Mouse (Mus musculus) midbrain, embryonic 12.5 days (tissue): ENCODE results near the gene Elmod1. TPM values are rescaled to one million over a fixed set of nuclear protein-coding genes. Genes with fewer than 3 reads are reported as not detected.
"Not testable (repeated sequence)": the region's sequence is repeated elsewhere in the genome, so short reads cannot be mapped to it uniquely, and the experiment has no call there.

Experiments
- ATAC-seq: fragments of 200-750 bp; cut with Nextera tagmentation; 2 replicates; pipeline ENCODE4 v1.8.0; 2017; ENCODE audit warnings: low read depth, moderate TSS enrichment, moderate library complexity; ENCODE audit not compliant: low FRiP score
- H3K27ac ChIP-seq: fragments of 300-500 bp; sonication (generic); replicated peaks from 2 replicates; pipeline ENCODE4 v1.5.1; 2016; ENCODE audit warnings: mild to moderate bottlenecking
- H3K27me3 ChIP-seq: fragments of 300-500 bp; sonication (generic); 2 replicates; pipeline ENCODE4 v1.6.1; 2016; ENCODE audit warnings: mild to moderate bottlenecking
- H3K36me3 ChIP-seq: fragments of 300-500 bp; sonication (generic); 2 replicates; pipeline ENCODE4 v1.6.1; 2016
- H3K4me1 ChIP-seq: fragments of 300-500 bp; sonication (generic); 2 replicates; pipeline ENCODE4 v1.6.1; 2016
- H3K4me2 ChIP-seq: fragments of 300-500 bp; sonication (generic); replicated peaks from 2 replicates; pipeline ENCODE4 v1.6.1; 2016; ENCODE audit warnings: mild to moderate bottlenecking, moderate library complexity
- H3K4me3 ChIP-seq: fragments of 300-500 bp; sonication (generic); 2 replicates; pipeline ENCODE4 v1.5.1; 2016; ENCODE audit warnings: mild to moderate bottlenecking
- H3K9ac ChIP-seq: fragments of 300-500 bp; sonication (generic); replicated peaks from 2 replicates; pipeline ENCODE4 v1.6.1; 2016; ENCODE audit warnings: mild to moderate bottlenecking, moderate library complexity
- H3K9me3 ChIP-seq: fragments of 300-500 bp; sonication (generic); 2 replicates; pipeline ENCODE4 v1.6.1; 2016; ENCODE audit warnings: mild to moderate bottlenecking
- WGBS: fragments of 180-500 bp; shearing (Covaris S2); methylation state at CpG from one replicate; pipeline ENCODE4 v1.1.7; 2016; 5-methylcytosine and 5-hydroxymethylcytosine counted together
- polyA plus RNA-seq: library from polyadenylated mRNA; unstranded; fragments of >200 nt; fragmentation: Nextera tagmentation; extraction: Ambion mirVana; gene quantifications from 2 replicates; pipeline ENCODE4 v1.2.1, GENCODE M21; 2016

Elmod1 gene
- 4.5 and 4.9 TPM in 2 replicates for polyA plus RNA-seq

- H3K4me1 ChIP-seq: peaks cover 10% of the 10 kb centered on the region; the same call in 1 of the 2 replicates
- no peaks in the 10 kb centered on the region for H3K9me3 ChIP-seq
- peak within 1 kb of the TSS; percentile 80 for H3K4me2 ChIP-seq
- H3K27ac ChIP-seq: peak within 1 kb of the TSS; percentile 78
- WGBS: under 1% methylated on average over 36 of the region's 36 CpGs
- H3K9ac ChIP-seq: peak within 1 kb of the TSS; percentile 70
- peak; percentile 93 for ATAC-seq
- H3K36me3 ChIP-seq: no peaks in the 10 kb centered on the region
- H3K27me3 ChIP-seq: peaks cover 20% of the 10 kb centered on the region
- H3K4me3 ChIP-seq: peak within 1 kb of the TSS; percentile 70
These were observed at the start of gene Elmod1 for GRCm38 (mm10) chr9:53975122-53975518. TSS of gene Elmod1 (minus strand) at chr9:53975301.

- H3K4me3 ChIP-seq: no peak overlapping the region
- H3K4me1 ChIP-seq: no peaks in the 10 kb centered on the region
- no peak overlapping the region for H3K4me2 ChIP-seq
- no peak overlapping the region for H3K9ac ChIP-seq
- ATAC-seq: no peak
- no peaks in the 10 kb centered on the region for H3K36me3 ChIP-seq
- no peaks in the 10 kb centered on the region for H3K9me3 ChIP-seq
- H3K27ac ChIP-seq: no peak overlapping the region
- 83% methylated on average over 3 of the region's 3 CpGs for WGBS
- H3K27me3 ChIP-seq: no peaks in the 10 kb centered on the region
These were observed 47.7 kb upstream of the Elmod1 start for GRCm38 (mm10) chr9:54022795-54023194.

DNA sequence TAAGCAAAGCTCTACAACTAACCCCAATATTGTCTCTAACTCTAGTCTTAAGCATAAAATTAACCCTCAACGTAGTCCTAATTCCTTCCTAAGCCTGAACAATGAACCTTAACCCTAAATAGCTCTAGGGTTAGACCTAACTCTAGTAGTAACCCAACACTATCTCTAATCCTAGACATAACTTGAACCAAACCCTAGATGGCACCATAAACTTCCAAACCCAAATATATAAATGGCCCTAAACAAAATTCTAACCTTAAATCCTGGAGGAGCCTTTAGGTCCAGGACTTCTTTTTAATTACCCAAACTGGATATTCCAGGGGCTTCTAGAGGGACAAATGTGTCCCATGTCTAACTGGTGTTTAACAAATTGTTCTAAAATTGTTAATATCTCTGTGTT, 19.4 kb upstream of the Elmod1 start:
- WGBS: 74% methylated on average over 1 of the region's 1 CpGs
- no peaks in the 10 kb centered on the region for H3K27me3 ChIP-seq
- H3K4me2 ChIP-seq: no peak overlapping the region
- no peaks in the 10 kb centered on the region for H3K36me3 ChIP-seq
- H3K9ac ChIP-seq: no peak overlapping the region
- H3K27ac ChIP-seq: no peak overlapping the region
- H3K9me3 ChIP-seq: no peaks in the 10 kb centered on the region
- H3K4me1 ChIP-seq: no peaks in the 10 kb centered on the region
- no peak for ATAC-seq
- no peak overlapping the region for H3K4me3 ChIP-seq

GRCm38 (mm10) chr9:53992567-53992966, 17.5 kb upstream of the Elmod1 start:
- H3K4me2 ChIP-seq, H3K4me1 ChIP-seq, H3K9ac ChIP-seq, H3K4me3 ChIP-seq, H3K9me3 ChIP-seq, ATAC-seq, H3K27me3 ChIP-seq, H3K36me3 ChIP-seq, H3K27ac ChIP-seq: not testable (repeated sequence)

- WGBS: 10% methylated on average over 3 of the region's 3 CpGs
These were observed 15.8 kb upstream of the Elmod1 start for GRCm38 (mm10) chr9:53990921-53991320.

DNA sequence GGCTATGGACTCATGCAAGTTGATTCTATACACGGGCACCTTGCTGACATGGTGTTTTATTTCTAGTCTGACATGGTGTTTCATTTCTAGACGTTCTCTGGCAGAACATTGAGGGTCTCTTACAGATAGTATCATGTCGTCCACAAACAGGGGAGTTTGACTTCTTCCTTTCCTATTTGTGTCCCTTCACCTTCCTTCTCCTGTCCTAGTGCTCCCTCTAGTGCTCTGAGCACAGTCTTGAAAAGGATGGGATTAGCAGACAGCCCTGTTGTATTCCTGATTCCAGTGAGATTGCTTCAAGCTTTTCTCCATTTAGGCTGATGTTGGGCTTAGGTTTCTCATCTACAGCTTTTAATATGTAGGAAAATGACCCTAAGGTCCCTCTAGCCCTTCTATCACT, 11.9 kb upstream of the Elmod1 start:
- Histone ChIP-seq H3K27me3 (0 out of 2 replicates have a peak, but pooled peaks cover 5% of the 10 kb centered on the region), H3K27ac (no peak overlapping the region), H3K9ac (no peak overlapping the region), H3K4me2 (no peak overlapping the region), H3K36me3 (no peaks in the 10 kb centered on the region), H3K9me3 (no peaks in the 10 kb centered on the region), H3K4me1 (no peaks in the 10 kb centered on the region), H3K4me3 (no peak overlapping the region)
- no peak for ATAC-seq
- WGBS: 45% methylated on average over 3 of the region's 3 CpGs

More at GRCm38 (mm10) chr9:53990921-53991320, 15.8 kb upstream of the Elmod1 start:
- no peaks in the 10 kb centered on the region for H3K36me3 ChIP-seq
- ATAC-seq: peak; percentile 54; the same call in 1 of the 2 replicates
- H3K4me2 ChIP-seq: no peak overlapping the region
- H3K27me3 ChIP-seq: 0 out of 2 replicates have a peak, but pooled peaks cover 5% of the 10 kb centered on the region
- H3K4me3 ChIP-seq: no peak overlapping the region
- H3K4me1 ChIP-seq: no peaks in the 10 kb centered on the region
- H3K27ac ChIP-seq: no peak overlapping the region
- H3K9me3 ChIP-seq: no peaks in the 10 kb centered on the region
- H3K9ac ChIP-seq: no peak overlapping the region

- Histone ChIP-seq H3K9ac (no peak overlapping the region), H3K4me1 (no peaks in the 10 kb centered on the region), H3K27ac (no peak overlapping the region), H3K4me3 (no peak overlapping the region), H3K27me3 (0 out of 2 replicates have a peak, but pooled peaks cover 5% of the 10 kb centered on the region), H3K9me3 (no peaks in the 10 kb centered on the region), H3K36me3 (no peaks in the 10 kb centered on the region), H3K4me2 (no peak overlapping the region)
- 31% methylated on average over 9 of the region's 9 CpGs for WGBS
- no peak for ATAC-seq
These were observed 9.8 kb upstream of the Elmod1 start for GRCm38 (mm10) chr9:53984868-53985267.

GRCm38 (mm10) chr9:53974328-53975121, 576 bp downstream of the Elmod1 start:
- under 1% methylated on average over 42 of the region's 42 CpGs for WGBS
- peak overlapping the region; percentile 70 for H3K9ac ChIP-seq
- peak overlapping the region; percentile 70 for H3K4me3 ChIP-seq
- H3K4me1 ChIP-seq: peaks cover 10% of the 10 kb centered on the region; the same call in 1 of the 2 replicates
- no peaks in the 10 kb centered on the region for H3K36me3 ChIP-seq
- peak overlapping the region; percentile 80 for H3K4me2 ChIP-seq
- peak overlapping the region; percentile 78 for H3K27ac ChIP-seq
- no peaks in the 10 kb centered on the region for H3K9me3 ChIP-seq
- ATAC-seq: peak; percentile 59
- peaks cover 20% of the 10 kb centered on the region for H3K27me3 ChIP-seq

- Histone ChIP-seq H3K4me3 (peak overlapping the region; percentile 70), H3K4me2 (peak overlapping the region; percentile 80), H3K27me3 (peaks cover 20% of the 10 kb centered on the region), H3K36me3 (no peaks in the 10 kb centered on the region), H3K9ac (peak overlapping the region; percentile 70; the same call in 1 of the 2 replicates), H3K9me3 (no peaks in the 10 kb centered on the region), H3K27ac (no peak overlapping the region), H3K4me1 (peaks cover 10% of the 10 kb centered on the region; the same call in 1 of the 2 replicates)
- 17% methylated on average over 13 of the region's 13 CpGs for WGBS
- ATAC-seq: no peak
These were observed 1.2 kb downstream of the Elmod1 start for GRCm38 (mm10) chr9:53973929-53974327.

DNA sequence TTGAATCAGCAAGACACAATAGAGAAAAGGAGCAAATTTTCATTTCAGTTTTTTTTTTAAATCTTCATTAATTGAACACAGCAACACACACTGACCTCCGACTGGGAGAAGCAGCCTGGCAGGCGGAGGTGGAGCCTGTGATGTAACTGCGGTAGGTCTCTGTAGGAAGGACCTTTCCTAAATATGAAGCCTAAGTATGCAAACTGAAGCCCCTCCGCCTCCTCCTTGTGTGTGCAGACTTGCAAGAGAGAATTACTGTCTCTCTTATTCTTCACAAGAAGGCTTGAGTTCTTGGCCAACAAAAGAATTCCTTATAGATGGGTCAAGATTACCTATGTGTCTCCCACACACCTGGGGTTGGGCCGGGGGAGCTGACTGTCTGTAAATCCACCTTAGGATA, 1.9 kb downstream of the Elmod1 start:
- WGBS: 71% methylated on average over 5 of the region's 5 CpGs
- ATAC-seq: no peak
- H3K36me3 ChIP-seq: no peaks in the 10 kb centered on the region
- no peak overlapping the region for H3K27ac ChIP-seq
- H3K4me1 ChIP-seq: peaks cover 10% of the 10 kb centered on the region; the same call in 1 of the 2 replicates
- H3K9ac ChIP-seq: no peak overlapping the region
- H3K9me3 ChIP-seq: no peaks in the 10 kb centered on the region
- peak overlapping the region; percentile 80 for H3K4me2 ChIP-seq
- peaks cover 20% of the 10 kb centered on the region for H3K27me3 ChIP-seq
- H3K4me3 ChIP-seq: peak overlapping the region; percentile 70; the same call in 1 of the 2 replicates

DNA sequence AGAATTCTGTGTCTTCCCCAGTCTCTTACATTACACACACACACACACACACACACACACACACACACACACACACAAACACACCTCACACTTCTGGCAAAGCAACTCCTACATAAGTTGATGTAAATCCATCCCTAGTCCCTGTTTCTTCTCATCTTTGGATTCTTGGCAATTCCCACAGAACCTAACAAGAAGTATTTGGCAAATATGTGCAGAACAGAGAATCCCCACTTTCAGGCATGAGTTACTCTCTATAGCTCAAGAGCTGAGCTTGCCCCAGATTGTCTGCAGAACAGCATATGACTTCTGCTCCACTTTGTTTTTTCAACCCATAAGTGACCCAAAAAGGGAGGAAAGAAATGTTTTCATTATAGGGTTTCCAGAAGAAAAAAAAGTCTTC, 2.7 kb downstream of the Elmod1 start:
- Histone ChIP-seq H3K4me3 (no peak overlapping the region), H3K27me3 (peaks cover 20% of the 10 kb centered on the region), H3K27ac (no peak overlapping the region), H3K36me3 (no peaks in the 10 kb centered on the region), H3K4me2 (no peak overlapping the region), H3K9ac (no peak overlapping the region), H3K4me1 (peaks cover 10% of the 10 kb centered on the region; the same call in 1 of the 2 replicates), H3K9me3 (no peaks in the 10 kb centered on the region)
- ATAC-seq: no peak

- 57% methylated on average over 9 of the region's 9 CpGs for WGBS
- Histone ChIP-seq H3K4me1 (no peaks in the 10 kb centered on the region), H3K9me3 (no peaks in the 10 kb centered on the region), H3K36me3 (no peaks in the 10 kb centered on the region), H3K4me2 (no peak overlapping the region), H3K27me3 (0 out of 2 replicates have a peak, but pooled peaks cover 3% of the 10 kb centered on the region), H3K9ac (no peak overlapping the region), H3K4me3 (no peak overlapping the region), H3K27ac (no peak overlapping the region)
- no peak for ATAC-seq
These were observed 7.3 kb downstream of the Elmod1 start for GRCm38 (mm10) chr9:53967610-53968368.
